Mouse (Mus musculus) cortical plate, adult 2 months (tissue): ENCODE measurements around the gene Pafah1b3.

Experiments
- CTCF ChIP-seq: fragments of 200-500 bp; IDR thresholded peaks from 2 replicates; pipeline ENCODE4 v1.5.1; 2011; ENCODE audit warnings: mild to moderate bottlenecking, control low read depth, low read length; ENCODE audit not compliant: insufficient read depth; ENCODE audit errors: extremely low read depth
- POLR2A ChIP-seq: fragments of 200-500 bp; IDR thresholded peaks from 2 replicates; pipeline ENCODE4 v1.6.1; 2011; ENCODE audit warnings: mild to moderate bottlenecking, low read length, control low read depth; ENCODE audit not compliant: insufficient read depth; ENCODE audit errors: extremely low read depth

DNA sequence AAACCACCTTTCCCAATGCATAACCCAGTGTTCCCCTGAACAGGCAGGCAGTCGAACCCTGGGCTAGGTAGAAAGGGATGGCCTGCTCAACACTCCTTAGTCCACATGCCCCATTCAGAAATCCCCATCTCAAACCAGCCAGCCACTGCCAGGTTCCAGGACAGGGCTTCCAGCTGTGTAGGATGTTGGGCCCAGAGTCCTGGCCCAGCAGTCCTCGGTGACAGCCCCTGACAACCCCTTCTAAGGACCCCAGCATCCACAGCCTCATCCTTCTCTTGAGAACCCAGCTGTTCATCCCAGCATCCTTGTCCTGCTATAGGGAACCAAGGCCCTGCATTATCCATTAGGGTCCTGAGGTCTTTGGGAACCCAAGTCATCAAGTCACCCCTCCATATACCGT is 50.3 kb downstream of the Pafah1b3 start:
- TF ChIP-seq POLR2A, result no peak
- TF ChIP-seq CTCF, result no peak
